Mouse (Mus musculus): ENCODE data around the gene Nfkb2.

DNA sequence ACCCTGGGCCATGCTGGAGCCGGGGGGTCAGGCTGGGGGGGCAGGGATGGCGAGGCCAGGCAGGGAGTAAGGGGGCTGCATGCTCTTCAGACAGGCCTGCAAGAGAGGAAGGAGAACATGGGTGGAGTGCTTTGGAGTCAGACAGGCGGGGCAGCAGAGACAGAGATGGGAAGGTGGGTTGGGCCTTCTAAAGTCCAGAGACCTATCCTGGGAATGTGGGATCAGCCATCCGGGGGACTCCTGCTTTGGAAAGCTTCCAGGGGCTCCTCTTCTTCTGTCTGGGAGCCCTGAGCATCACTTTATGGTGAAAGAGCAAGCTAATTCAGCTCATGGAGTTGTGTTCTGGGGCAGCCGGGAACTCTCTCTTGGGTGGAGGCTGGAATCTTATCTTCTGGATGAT, 20.8 kb downstream of the Nfkb2 start:
- TF ChIP-seq POLR2A (IDR thresholded peaks at IDR 0.05; ENCODE audit: insufficient read length, low read depth), result no peak
- no peak for TF ChIP-seq POLR2AphosphoS2 (IDR thresholded peaks at IDR 0.05; ENCODE audit: insufficient read length, low read depth)
- TF ChIP-seq SRF (IDR thresholded peaks at IDR 0.05; ENCODE audit: control insufficient read depth, insufficient read length, low read depth), result no peak
- no peak for TF ChIP-seq E2F4 (IDR thresholded peaks at IDR 0.05; ENCODE audit: insufficient read depth)
- TF ChIP-seq MAX (IDR thresholded peaks at IDR 0.05; ENCODE audit: low read depth), result no peak
- no peak for TF ChIP-seq MYOG (IDR thresholded peaks at IDR 0.05; ENCODE audit: control insufficient read depth in 1 of 3, insufficient read depth in 1 of 3, insufficient read length in 2 of 3, low read depth in 2 of 3)
- TF ChIP-seq MYOD1 (IDR thresholded peaks at IDR 0.05; ENCODE audit: control insufficient read depth in 1 of 3, insufficient read length in 2 of 3, low read depth in 2 of 3), result no peak
- no peak for TF ChIP-seq TCF12 (IDR thresholded peaks at IDR 0.05; ENCODE audit: insufficient read depth, poor library complexity, severe bottlenecking)
- no peak for TF ChIP-seq TCF3 (IDR thresholded peaks at IDR 0.05; ENCODE audit: insufficient read length, low read depth)
- TF ChIP-seq CEBPB (IDR thresholded peaks at IDR 0.05; ENCODE audit: insufficient read depth, poor library complexity, severe bottlenecking), result no peak
- TF ChIP-seq USF1 (IDR thresholded peaks at IDR 0.05; ENCODE audit: low read depth), result no peak
- TF ChIP-seq REST (IDR thresholded peaks at IDR 0.05; ENCODE audit: insufficient read depth, insufficient read length), result no peak
